Mouse (Mus musculus): ENCODE measurements around the gene Def6. TPM values are rescaled to one million over a fixed set of nuclear protein-coding genes. Genes with fewer than 3 reads are reported as not detected.

Gene Def6
- polyA plus RNA-seq, 1 experiment, result 202 TPM

- Histone ChIP-seq H3K36me3 (replicated peaks; ENCODE audit: low read length) (peaks cover 89% of the 10 kb centered on the region), H3K27me3 (replicated peaks) (no peaks in the 10 kb centered on the region), H3K4me1 (peaks cover 69% of the 10 kb centered on the region), H3K9me3 (no peaks in the 10 kb centered on the region), H3K4me3 (replicated peaks) (peak overlapping the region; percentile 91)
- no peak for TF ChIP-seq FLI1 (IDR thresholded peaks at IDR 0.05; ENCODE audit: low read length)
- TF ChIP-seq GATA1 (IDR thresholded peaks at IDR 0.05; ENCODE audit: borderline replicate concordance, low read length), result no peak
These were observed 16.2 kb downstream of the Def6 start for GRCm38 (mm10) chr17:28223561-28224391.

DNA sequence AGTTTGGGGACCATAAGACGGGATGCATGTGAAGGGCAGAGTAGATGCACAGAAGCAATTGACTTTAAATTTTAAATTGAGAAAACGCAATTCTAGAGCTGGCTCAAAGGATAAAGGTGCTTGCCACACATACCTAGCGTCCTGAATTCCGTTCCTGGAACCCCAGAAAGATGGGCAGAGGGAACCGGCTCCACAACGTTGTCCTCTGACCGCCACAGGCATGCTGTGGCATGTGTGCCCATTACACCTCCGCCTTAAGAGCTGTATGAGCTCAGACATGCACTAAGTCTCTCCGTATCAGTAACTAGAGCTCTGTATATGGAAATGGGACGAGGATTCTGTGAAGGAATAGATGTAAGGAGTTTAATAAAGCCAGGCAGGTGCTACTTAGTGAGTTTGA lies 17.0 kb downstream of the Def6 start:
- TF ChIP-seq GATA1 (IDR thresholded peaks at IDR 0.05; ENCODE audit: borderline replicate concordance, low read length) (no peak), FLI1 (IDR thresholded peaks at IDR 0.05; ENCODE audit: low read length) (no peak)
- H3K4me1 ChIP-seq, result peaks cover 66% of the 10 kb centered on the region
- H3K36me3 ChIP-seq (replicated peaks; ENCODE audit: low read length), result peaks cover 91% of the 10 kb centered on the region
- no peaks in the 10 kb centered on the region for H3K9me3 ChIP-seq
- H3K4me3 ChIP-seq (replicated peaks), result no peak overlapping the region
- H3K27me3 ChIP-seq (replicated peaks), result no peaks in the 10 kb centered on the region

GRCm38 (mm10) chr17:28226014-28226413 lies 18.4 kb downstream of the Def6 start:
- Histone ChIP-seq H3K4me3 (replicated peaks) (no peak overlapping the region), H3K36me3 (replicated peaks; ENCODE audit: low read length) (peaks cover 88% of the 10 kb centered on the region), H3K9me3 (no peaks in the 10 kb centered on the region), H3K27me3 (replicated peaks) (no peaks in the 10 kb centered on the region), H3K4me1 (peaks cover 67% of the 10 kb centered on the region)
- TF ChIP-seq GATA1 (IDR thresholded peaks at IDR 0.05; ENCODE audit: borderline replicate concordance, low read length) (no peak), FLI1 (IDR thresholded peaks at IDR 0.05; ENCODE audit: low read length) (no peak)

- H3K4me1 ChIP-seq, result peaks cover 64% of the 10 kb centered on the region
- TF ChIP-seq GATA1 (IDR thresholded peaks at IDR 0.05; ENCODE audit: borderline replicate concordance, low read length) (no peak), FLI1 (IDR thresholded peaks at IDR 0.05; ENCODE audit: low read length) (no peak)
- H3K9me3 ChIP-seq, result no peaks in the 10 kb centered on the region
- H3K36me3 ChIP-seq (replicated peaks; ENCODE audit: low read length), result peaks cover 63% of the 10 kb centered on the region
- H3K4me3 ChIP-seq (replicated peaks), result no peak overlapping the region
- no peaks in the 10 kb centered on the region for H3K27me3 ChIP-seq (replicated peaks)
These were observed 22.9 kb downstream of the Def6 start for GRCm38 (mm10) chr17:28230486-28230885.

GRCm38 (mm10) chr17:28231026-28231736 lies 23.6 kb downstream of the Def6 start:
- no peak for TF ChIP-seq FLI1 (IDR thresholded peaks at IDR 0.05; ENCODE audit: low read length)
- TF ChIP-seq GATA1 (IDR thresholded peaks at IDR 0.05; ENCODE audit: borderline replicate concordance, low read length), result no peak
- H3K4me3 ChIP-seq (replicated peaks), result no peak overlapping the region
- peaks cover 64% of the 10 kb centered on the region for H3K4me1 ChIP-seq
- no peaks in the 10 kb centered on the region for H3K27me3 ChIP-seq (replicated peaks)
- peaks cover 63% of the 10 kb centered on the region for H3K36me3 ChIP-seq (replicated peaks; ENCODE audit: low read length)
- no peaks in the 10 kb centered on the region for H3K9me3 ChIP-seq

GRCm38 (mm10) chr17:28232475-28233060 lies 25.0 kb downstream of the Def6 start, which contains the start of gene Ppard:
Gene Ppard (plus strand): TSS chr17:28232700.
- Histone ChIP-seq H3K27me3 (replicated peaks) (no peaks in the 10 kb centered on the region), H3K4me3 (replicated peaks) (peak within 1 kb of the TSS; percentile 98), H3K4me1 (peaks cover 72% of the 10 kb centered on the region), H3K36me3 (replicated peaks; ENCODE audit: low read length) (peaks cover 66% of the 10 kb centered on the region), H3K9me3 (no peaks in the 10 kb centered on the region)
- no peak for TF ChIP-seq GATA1 (IDR thresholded peaks at IDR 0.05; ENCODE audit: borderline replicate concordance, low read length)
- no peak for TF ChIP-seq FLI1 (IDR thresholded peaks at IDR 0.05; ENCODE audit: low read length)

DNA sequence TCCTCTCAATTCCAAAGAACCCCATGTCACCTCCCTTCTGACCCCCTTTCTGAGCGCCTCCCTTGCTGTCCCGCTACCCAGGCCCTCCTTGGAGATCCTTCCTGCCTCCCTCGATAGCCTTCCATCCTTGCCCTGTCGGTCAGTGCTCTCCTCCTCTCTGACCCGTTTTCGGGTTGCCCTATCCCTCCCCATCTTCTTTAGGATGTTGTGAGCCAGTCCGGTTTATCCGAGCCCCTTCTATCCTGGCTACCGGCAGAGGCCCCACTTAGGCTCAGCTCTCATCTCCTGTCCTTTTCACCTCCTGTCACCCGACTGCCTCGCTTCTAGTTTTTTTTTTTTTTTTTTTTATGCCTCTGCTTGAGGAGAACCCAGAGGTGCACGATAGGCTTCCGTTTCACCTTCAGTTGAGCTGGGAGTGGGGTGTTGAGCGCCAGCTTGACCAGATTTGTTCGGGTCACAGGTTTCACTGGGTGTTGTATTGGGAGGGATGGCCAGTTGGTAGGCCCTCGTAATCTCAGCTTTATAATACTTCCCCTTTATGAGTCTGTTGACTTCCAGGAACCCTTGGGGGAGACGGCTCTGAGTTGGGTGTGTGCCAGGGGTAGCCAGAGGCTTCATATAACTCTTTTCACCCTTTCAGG lies 25.6 kb downstream of the Def6 start:
- peak overlapping the region; percentile 98 for H3K4me3 ChIP-seq (replicated peaks)
- H3K4me1 ChIP-seq, result peaks cover 76% of the 10 kb centered on the region
- H3K27me3 ChIP-seq (replicated peaks), result no peaks in the 10 kb centered on the region
- no peaks in the 10 kb centered on the region for H3K9me3 ChIP-seq
- peaks cover 66% of the 10 kb centered on the region for H3K36me3 ChIP-seq (replicated peaks; ENCODE audit: low read length)
- TF ChIP-seq GATA1 (IDR thresholded peaks at IDR 0.05; ENCODE audit: borderline replicate concordance, low read length) (no peak), FLI1 (IDR thresholded peaks at IDR 0.05; ENCODE audit: low read length) (no peak)

GRCm38 (mm10) chr17:28234641-28235040 lies 27.1 kb downstream of the Def6 start:
- Histone ChIP-seq H3K36me3 (replicated peaks; ENCODE audit: low read length) (peaks cover 65% of the 10 kb centered on the region), H3K27me3 (replicated peaks) (no peaks in the 10 kb centered on the region), H3K4me1 (peaks cover 85% of the 10 kb centered on the region), H3K9me3 (no peaks in the 10 kb centered on the region), H3K4me3 (replicated peaks) (peak overlapping the region; percentile 87)
- TF ChIP-seq FLI1 (IDR thresholded peaks at IDR 0.05; ENCODE audit: low read length) (no peak), GATA1 (IDR thresholded peaks at IDR 0.05; ENCODE audit: borderline replicate concordance, low read length) (no peak)

DNA sequence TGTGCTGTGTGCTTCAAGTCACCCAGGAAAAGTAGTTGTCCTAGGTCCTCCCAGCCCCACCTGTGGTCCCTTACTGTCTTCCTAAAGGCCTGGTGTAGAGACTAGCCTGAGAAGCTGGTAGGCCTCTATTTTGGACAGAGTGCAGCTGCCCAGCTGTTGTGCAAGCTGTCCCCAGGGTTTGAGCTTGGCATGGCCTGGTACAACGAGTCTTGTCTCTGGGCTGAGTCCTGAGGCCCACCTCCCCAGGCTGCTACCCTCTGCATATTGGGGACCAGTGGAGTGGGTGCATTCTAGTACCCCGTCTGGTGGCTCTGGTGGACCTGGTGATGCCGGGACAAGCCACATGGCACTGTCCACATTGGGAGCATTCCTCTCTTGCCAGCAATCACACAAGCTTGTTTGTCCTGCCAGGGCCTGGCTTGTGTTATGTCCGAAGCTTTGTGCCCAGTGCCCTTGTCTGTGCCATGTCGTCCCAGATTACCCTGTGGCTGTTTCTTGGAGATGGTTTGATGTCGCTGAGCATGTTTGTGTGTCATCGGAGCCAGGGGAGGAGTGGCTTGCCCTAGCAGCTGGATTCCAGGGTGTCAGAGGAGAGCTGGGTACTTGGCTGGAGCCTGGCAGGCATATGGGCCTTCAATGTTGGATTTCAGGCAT lies 28.5 kb downstream of the Def6 start:
- Histone ChIP-seq H3K27me3 (replicated peaks) (no peaks in the 10 kb centered on the region), H3K36me3 (replicated peaks; ENCODE audit: low read length) (peaks cover 71% of the 10 kb centered on the region), H3K4me1 (peaks cover 85% of the 10 kb centered on the region), H3K9me3 (no peaks in the 10 kb centered on the region), H3K4me3 (replicated peaks) (peak overlapping the region; percentile 80)
- no peak for TF ChIP-seq FLI1 (IDR thresholded peaks at IDR 0.05; ENCODE audit: low read length)
- no peak for TF ChIP-seq GATA1 (IDR thresholded peaks at IDR 0.05; ENCODE audit: borderline replicate concordance, low read length)

All from megakaryocyte, embryonic 14.5 days (primary cell).